Mouse (Mus musculus): ENCODE measurements around the gene H2afy.

DNA sequence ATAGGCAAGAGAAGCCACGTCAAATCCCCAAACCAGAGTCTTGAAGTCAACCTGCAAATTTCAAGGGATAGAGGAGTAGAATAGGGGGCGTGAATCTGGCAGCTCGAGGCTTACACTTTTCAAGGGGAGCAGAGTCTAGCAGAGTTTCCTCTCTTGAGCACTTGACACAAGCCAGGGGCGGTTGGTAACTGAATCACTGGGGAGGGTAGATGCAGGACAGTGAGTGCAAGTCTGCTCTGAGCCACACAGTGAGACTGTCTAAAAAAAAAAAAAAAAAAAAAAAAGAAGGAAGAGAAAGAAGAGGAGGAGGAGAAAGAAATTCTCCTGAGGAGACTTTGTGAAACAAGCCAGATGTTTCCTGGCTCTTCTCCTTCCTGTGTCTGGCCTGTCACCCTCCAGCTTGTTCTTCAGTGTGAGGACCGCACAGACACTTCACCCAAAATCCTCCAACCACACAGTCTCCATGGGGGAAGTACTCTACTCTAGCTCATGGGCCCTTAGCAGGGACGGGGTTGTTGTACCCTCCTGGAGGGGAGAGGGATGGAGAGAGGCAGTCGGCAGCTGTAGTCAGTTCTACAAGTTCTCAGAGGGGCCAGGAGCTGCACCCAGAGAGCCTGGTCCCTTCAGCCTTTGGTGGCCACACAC is 36.9 kb upstream of the H2afy start:
- TF ChIP-seq GATA1 (IDR thresholded peaks at IDR 0.05; ENCODE audit: borderline replicate concordance, low read length) (no peak), FLI1 (IDR thresholded peaks at IDR 0.05; ENCODE audit: low read length) (no peak)

Measured in megakaryocyte, embryonic 14.5 days (primary cell).